Mouse (Mus musculus) hematopoietic stem cell, adult 5-6 weeks (primary cell): Measurements from ENCODE around the gene Igf2r. TPM values are rescaled to one million over a fixed set of nuclear protein-coding genes. Genes with fewer than 3 reads are reported as not detected.

Experiments used
- ATAC-seq, 2 experiments: fragments of 125-278 bp in 1 of 2; replicated peaks in 1 of 2; 2 replicates each; pipeline ENCODE4 v1.8.0; 2016 to 2017; ENCODE audit warnings: inconsistent platforms in 2 of 2, mild to moderate bottlenecking in 2 of 2, moderate number of reproducible peaks in 2 of 2, low read depth in 1 of 2, moderate TSS enrichment in 1 of 2; ENCODE audit not compliant: low FRiP score in 2 of 2, poor library complexity in 2 of 2, severe bottlenecking in 2 of 2, insufficient read depth in 1 of 2, low TSS enrichment in 1 of 2
- total RNA-seq: library from RNA; stranded (forward); fragments of 172-1452, 232-1000 nt; gene quantifications from 2 replicates; pipeline ENCODE4 v1.2.3, GENCODE M21; 2017

Igf2r gene
- total RNA-seq, 1 experiment from 2014 or later: 17.5 TPM

- ATAC-seq: peak in 1 of 2 experiments; percentile 21; a peak in 1 of 4 replicates
These were observed 36.3 kb downstream of the Igf2r start for GRCm38 (mm10) chr17:12733128-12733527.

GRCm38 (mm10) chr17:12728536-12728935 is 40.9 kb downstream of the Igf2r start:
- ATAC-seq: no peak

- no peak for ATAC-seq
These were observed 41.7 kb downstream of the Igf2r start for GRCm38 (mm10) chr17:12727748-12728147.

DNA sequence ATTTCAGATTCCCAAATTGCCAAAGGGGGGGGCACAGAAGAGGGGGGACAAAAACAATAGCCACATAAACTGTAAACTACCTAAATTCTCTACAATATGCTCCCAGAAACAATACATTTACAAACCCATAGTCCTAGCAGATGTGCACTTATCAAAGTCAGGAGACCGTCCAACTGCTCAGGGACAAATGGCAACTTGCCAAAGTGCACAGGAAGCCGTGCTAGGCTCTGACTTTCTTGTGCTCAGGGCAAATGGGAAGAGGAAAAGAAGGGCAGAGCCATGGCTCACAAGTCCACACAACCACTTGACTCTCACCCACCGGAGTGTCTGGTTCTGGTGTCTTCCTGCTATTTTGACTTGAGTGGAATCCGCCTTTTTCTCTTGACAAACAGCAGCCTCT is 43.6 kb downstream of the Igf2r start:
- no peak for ATAC-seq

- ATAC-seq: peak; percentile 65 to 71
These were observed 44.4 kb downstream of the Igf2r start for GRCm38 (mm10) chr17:12724767-12725744.

GRCm38 (mm10) chr17:12723986-12724766 is 45.3 kb downstream of the Igf2r start:
- no peak for ATAC-seq

- peak; percentile 35 to 52 for ATAC-seq
These were observed 46.8 kb downstream of the Igf2r start for GRCm38 (mm10) chr17:12722622-12723021.

DNA sequence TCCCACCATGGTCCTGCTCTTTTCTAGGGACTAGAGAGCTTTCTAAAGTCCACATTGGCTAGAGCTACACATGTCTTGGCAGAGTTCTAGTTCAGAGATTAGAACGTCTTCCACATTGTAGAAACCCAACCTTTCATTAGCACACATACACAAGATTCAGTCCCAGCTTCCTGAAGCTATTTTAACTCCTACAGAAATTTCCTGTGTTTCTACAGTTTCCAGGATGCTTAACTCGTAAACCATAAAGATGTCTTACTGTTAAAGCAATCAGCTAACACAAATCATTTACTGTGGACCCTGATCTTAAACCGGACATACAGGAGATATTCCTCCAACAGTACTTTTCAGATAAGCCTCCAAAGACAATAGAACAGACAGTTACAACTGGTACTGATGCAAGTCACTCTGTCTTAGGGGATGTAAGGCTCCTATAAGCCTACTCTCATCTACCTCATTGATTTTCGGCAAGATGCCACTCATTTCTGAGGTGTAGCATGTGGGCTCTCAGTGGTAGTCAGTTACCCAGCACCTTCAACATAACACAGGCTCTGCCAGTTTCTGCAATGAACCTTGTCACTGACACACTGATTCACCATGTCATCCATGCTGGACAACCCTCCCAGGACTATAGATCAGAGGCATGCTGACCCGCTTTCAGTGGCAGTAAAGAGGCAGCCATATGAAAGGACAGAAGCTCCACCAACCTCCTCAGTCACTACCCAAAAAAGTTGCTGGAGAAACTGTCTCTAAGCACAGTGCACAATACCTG is 48.2 kb downstream of the Igf2r start:
- ATAC-seq: no peak

GRCm38 (mm10) chr17:12718251-12718650 is 51.2 kb downstream of the Igf2r start:
- no peak for ATAC-seq

- ATAC-seq: no peak
These were observed 52.0 kb downstream of the Igf2r start for GRCm38 (mm10) chr17:12717445-12717844.

DNA sequence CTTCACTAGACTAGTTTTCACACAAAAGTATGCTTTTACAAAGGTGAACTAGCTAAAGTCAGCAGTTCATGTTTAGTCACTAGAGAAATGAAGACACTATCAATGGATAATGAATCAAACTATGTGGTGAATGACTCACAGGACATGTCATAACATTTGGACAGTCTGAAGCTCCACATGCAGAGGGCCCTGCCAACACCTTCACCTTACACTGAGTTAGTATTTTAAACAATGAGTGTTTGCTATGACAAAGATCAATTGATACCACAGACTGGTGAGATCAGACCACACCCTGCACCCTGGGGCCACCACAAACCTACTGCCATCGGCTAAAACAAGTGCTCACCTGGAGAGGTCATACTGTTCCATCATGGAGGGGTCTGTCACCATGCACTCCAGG is 54.4 kb downstream of the Igf2r start:
- ATAC-seq: no peak

DNA sequence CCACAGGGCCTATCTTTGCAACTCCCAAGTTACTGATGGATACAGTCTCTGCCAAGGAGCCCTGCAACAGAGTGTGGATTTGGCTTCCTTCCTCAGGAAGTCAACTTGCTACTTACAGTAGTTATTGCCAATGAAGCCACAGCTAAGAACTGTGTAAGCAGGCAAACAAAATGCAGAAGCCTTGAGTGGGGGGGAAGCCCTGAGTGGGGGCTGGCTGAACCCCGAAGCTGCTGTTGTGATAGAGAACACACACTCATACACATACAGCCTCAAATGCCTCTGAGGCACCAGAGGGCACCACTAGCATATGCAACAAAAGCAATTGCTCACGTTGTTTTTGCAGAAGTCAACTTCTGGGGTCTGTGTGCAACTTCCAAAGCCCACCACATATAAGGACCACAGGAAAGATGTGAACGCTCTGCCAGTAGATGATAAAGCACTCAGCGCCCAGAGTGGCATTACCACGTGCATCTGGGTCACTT is 55.3 kb downstream of the Igf2r start:
- ATAC-seq: peak; percentile 63 to 68

DNA sequence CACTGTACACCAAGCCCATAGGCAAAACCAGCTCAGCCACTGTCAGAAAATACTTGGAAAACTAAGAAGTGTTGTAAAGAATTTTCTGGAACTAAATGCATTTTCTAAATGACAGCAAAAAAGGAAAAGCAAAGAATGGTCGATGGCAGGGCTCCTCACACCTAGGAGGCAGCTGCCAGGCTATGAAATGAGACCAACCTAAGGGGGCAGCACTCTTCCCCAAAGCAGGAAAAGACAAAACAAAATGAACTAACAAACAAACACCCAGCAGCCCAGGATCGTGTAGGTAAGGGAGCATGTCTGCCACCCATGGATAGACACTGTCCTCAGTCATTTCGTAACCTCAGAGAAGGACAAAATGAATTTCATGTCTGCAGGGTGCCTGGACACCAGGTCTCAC is 56.5 kb downstream of the Igf2r start:
- ATAC-seq: no peak

DNA sequence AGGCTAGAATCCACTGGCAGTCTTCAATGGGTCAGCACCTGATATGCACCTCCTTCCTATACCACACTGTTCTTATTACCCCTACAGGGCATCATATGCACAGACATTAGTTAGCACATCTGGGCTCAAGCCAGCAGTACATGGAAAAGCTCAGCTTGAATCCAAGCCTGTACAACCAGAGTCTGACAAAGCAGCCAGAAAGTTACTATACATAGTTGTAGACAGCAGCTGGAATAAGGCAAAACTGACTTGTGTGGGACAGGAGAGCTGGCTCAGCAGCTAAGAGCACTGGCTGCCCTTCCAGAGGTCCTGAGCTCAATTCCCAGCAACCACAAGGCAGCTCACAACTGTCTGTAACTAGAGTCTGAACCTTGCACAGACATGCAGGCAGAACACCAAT is 57.3 kb downstream of the Igf2r start:
- ATAC-seq: no peak

DNA sequence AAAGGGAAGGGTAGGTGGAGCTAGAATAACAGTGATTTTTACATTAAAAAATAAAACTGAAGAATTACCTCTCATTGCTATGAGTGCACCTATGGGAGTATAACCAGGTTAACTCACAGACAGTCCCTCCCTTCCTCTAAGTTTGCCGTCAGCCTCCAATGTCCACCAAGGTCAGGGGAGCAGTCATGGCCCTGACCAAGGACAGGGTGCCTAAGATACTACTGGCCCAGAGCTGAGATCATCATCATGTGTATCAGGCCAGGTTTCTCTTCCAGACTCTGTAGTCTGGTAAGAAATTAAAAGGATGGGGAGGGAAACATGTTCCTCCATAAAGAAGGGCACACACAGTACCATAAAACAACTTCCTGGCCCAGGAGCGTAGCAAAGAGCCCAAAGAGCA is 58.5 kb downstream of the Igf2r start:
- ATAC-seq: no peak

DNA sequence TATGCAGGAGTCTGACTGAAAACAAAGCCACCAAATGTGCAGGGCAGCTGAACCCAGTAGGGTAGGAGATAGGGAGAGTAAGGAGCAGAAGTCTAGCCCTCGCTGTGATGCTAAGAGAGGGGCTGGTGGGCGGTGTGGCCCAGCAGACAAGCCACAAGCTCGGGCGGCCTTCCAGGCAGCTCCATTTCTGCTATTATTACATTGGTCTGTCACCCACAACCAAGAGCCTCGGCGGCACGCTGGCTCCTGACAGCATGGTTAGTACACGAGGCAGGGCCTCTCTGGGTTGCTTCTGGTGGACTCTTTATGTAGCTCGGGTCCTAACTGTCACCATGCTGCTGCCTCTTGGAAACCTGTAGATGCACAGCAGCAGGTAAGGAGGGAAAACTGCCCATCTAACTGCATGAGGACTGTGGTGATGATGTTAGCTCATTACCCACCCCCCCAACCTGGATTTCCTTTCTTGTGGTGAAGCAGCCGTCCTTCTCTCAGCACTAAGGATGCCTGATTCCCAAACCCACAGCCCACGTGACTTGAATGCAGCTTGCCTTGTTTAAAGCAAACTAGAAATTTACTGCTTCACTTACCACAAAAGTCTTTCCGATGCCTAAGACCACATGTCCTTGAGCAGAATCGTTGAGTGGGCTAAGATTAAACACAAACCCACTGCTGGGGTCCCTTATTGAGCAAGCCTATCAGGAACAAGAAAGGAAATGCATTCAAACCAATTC is 59.2 kb downstream of the Igf2r start:
- ATAC-seq: peak; percentile 42 to 50

DNA sequence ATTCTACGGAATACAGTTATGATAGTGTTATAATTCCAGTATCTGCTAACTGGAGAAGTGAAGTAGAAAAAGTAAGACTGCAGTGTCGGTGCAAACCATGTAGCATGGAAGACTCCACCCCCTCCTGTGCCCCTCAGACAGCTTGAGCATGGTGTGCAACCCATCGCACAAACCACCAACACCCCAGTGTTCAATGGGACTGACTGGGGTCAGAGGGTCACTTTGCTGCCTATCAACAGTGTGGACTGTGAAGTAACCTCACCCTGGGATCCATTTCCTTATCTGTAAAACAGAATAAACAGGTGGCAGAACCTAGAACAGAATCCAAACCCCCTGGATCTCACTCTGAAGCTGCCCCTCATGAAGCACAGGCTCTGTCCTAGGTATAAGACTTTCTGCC is 61.1 kb downstream of the Igf2r start:
- ATAC-seq: no peak
